Mouse (Mus musculus) MEL (cell line): ENCODE data around the gene H2-DMb1. TPM values are rescaled to one million over a fixed set of nuclear protein-coding genes. Genes with fewer than 3 reads are reported as not detected.

ENCODE experiments used
- DNase-seq: peaks from one replicate; pipeline ENCODE4 v3.0.0; 2011; ENCODE audit warnings: low read depth, low spot score
- H3K27ac ChIP-seq: 2 replicates; pipeline ENCODE4 v1.5.1; 2012; ENCODE audit warnings: low read depth, mild to moderate bottlenecking, control low read depth, low read length, moderate library complexity; ENCODE audit not compliant: control insufficient read depth
- H3K27me3 ChIP-seq, 2 experiments: fragments of 150-350 bp in 1 of 2; sonication (generic) in 1 of 2; 2 replicates each; pipeline ENCODE4 v1.6.1; 2012; ENCODE audit warnings: low read length in 2 of 2, mild to moderate bottlenecking in 2 of 2, improper control_type of control experiment in 1 of 2, moderate library complexity in 1 of 2; ENCODE audit not compliant: insufficient read depth in 2 of 2, control insufficient read depth in 1 of 2
- H3K36me3 ChIP-seq, 2 experiments: 2 replicates each; pipeline ENCODE4 v1.6.1; 2012 to 2014; ENCODE audit warnings: low read length in 2 of 2, improper control_type of control experiment in 1 of 2, inconsistent platforms in 1 of 2, mild to moderate bottlenecking in 1 of 2; ENCODE audit not compliant: insufficient read depth in 2 of 2, control insufficient read depth in 1 of 2
- H3K4me1 ChIP-seq, 2 experiments: fragments of 150-350 bp in 1 of 2; sonication (generic) in 1 of 2; 2 replicates each; pipeline ENCODE4 v1.6.1; 2012; ENCODE audit warnings: low read length in 2 of 2, improper control_type of control experiment in 1 of 2, mild to moderate bottlenecking in 1 of 2; ENCODE audit not compliant: insufficient read depth in 2 of 2, control insufficient read depth in 1 of 2
- H3K4me3 ChIP-seq, 2 experiments: fragments of 150-350 bp in 1 of 2; sonication (generic) in 1 of 2; 2 replicates each; pipeline ENCODE4 v1.5.1; 2012; ENCODE audit warnings: low read depth in 2 of 2, low read length in 2 of 2, mild to moderate bottlenecking in 2 of 2, moderate library complexity in 2 of 2, control low read depth in 1 of 2, improper control_type of control experiment in 1 of 2; ENCODE audit not compliant: control insufficient read depth in 1 of 2, insufficient read depth in 1 of 2
- H3K79me2 ChIP-seq: 2 replicates; pipeline ENCODE4 v1.6.1; 2012; ENCODE audit warnings: mild to moderate bottlenecking, low read length, moderate library complexity; ENCODE audit not compliant: control insufficient read depth, poor library complexity, insufficient read depth
- H3K9ac ChIP-seq: 2 replicates; pipeline ENCODE4 v1.6.1; 2012; ENCODE audit warnings: low read depth, mild to moderate bottlenecking, control low read depth, low read length, moderate library complexity; ENCODE audit not compliant: control insufficient read depth, poor library complexity, severe bottlenecking
- H3K9me3 ChIP-seq: fragments of 150-350 bp; sonication (generic); replicated peaks from 2 replicates; pipeline ENCODE4 v1.6.1; 2012; ENCODE audit warnings: mild to moderate bottlenecking, low read length, improper control_type of control experiment, moderate library complexity; ENCODE audit not compliant: insufficient read depth
- CHD2 ChIP-seq: IDR thresholded peaks from 2 replicates; pipeline ENCODE4 v1.6.1; 2011; ENCODE audit warnings: low read length, improper control_type of control experiment
- CTCF ChIP-seq, 3 experiments: IDR thresholded peaks in 2 of 3; conservative IDR thresholded peaks in 1 of 3; 2 replicates each; pipeline ENCODE4 v1.5.1; 2011 to 2012; ENCODE audit warnings: low read length in 3 of 3, low read depth in 2 of 3, mild to moderate bottlenecking in 2 of 3, improper control_type of control experiment in 1 of 3, inconsistent platforms in 1 of 3, mixed read lengths in 1 of 3, moderate library complexity in 1 of 3; ENCODE audit not compliant: control insufficient read depth in 1 of 3, insufficient read depth in 1 of 3, poor library complexity in 1 of 3, severe bottlenecking in 1 of 3
- E2F4 ChIP-seq: IDR thresholded peaks from 2 replicates; pipeline ENCODE4 v1.6.1; 2011; ENCODE audit warnings: low read depth, low read length, improper control_type of control experiment, borderline replicate concordance
- EP300 ChIP-seq, 2 experiments: IDR thresholded peaks; 2 replicates each; pipeline ENCODE4 v1.6.1; 2011; ENCODE audit warnings: improper control_type of control experiment in 2 of 2, low read length in 2 of 2, low read depth in 1 of 2, mild to moderate bottlenecking in 1 of 2
- GATA1 ChIP-seq: IDR thresholded peaks from 2 replicates; pipeline ENCODE4 v1.6.1; 2011; ENCODE audit warnings: low read depth, low read length, improper control_type of control experiment
- HCFC1 ChIP-seq: IDR thresholded peaks from 2 replicates; pipeline ENCODE4 v1.6.1; 2012; ENCODE audit warnings: low read depth, mild to moderate bottlenecking, inconsistent platforms, low read length, improper control_type of control experiment, moderate library complexity
- KAT2A ChIP-seq: conservative IDR thresholded peaks from 2 replicates; pipeline ENCODE4 v1.6.1; 2012; ENCODE audit warnings: low read depth, low read length, improper control_type of control experiment, inconsistent platforms
- MAFK ChIP-seq: IDR thresholded peaks from 2 replicates; pipeline ENCODE4 v1.6.1; 2011; ENCODE audit warnings: low read depth, mild to moderate bottlenecking, low read length, improper control_type of control experiment, borderline replicate concordance
- MAX ChIP-seq: IDR thresholded peaks from 2 replicates; pipeline ENCODE4 v1.6.1; 2011; ENCODE audit warnings: low read length, improper control_type of control experiment
- MAZ ChIP-seq: IDR thresholded peaks from 2 replicates; pipeline ENCODE4 v1.6.1; 2012; ENCODE audit warnings: low read depth, mild to moderate bottlenecking, inconsistent platforms, low read length, improper control_type of control experiment
- MEF2A ChIP-seq: IDR thresholded peaks from 2 replicates; pipeline ENCODE4 v1.6.1; 2014; ENCODE audit warnings: low read depth, mild to moderate bottlenecking, inconsistent platforms, low read length, improper control_type of control experiment; ENCODE audit not compliant: poor library complexity, insufficient replicate concordance, severe bottlenecking; ENCODE audit errors: extremely low read depth
- MXI1 ChIP-seq: IDR thresholded peaks from 2 replicates; pipeline ENCODE4 v1.6.1; 2011; ENCODE audit warnings: mild to moderate bottlenecking, low read depth, low read length, improper control_type of control experiment
- MYB ChIP-seq: IDR thresholded peaks from 2 replicates; pipeline ENCODE4 v1.6.1; 2011; ENCODE audit warnings: mild to moderate bottlenecking, low read depth, low read length, improper control_type of control experiment
- POLR2AphosphoS2 ChIP-seq: IDR thresholded peaks from 2 replicates; pipeline ENCODE4 v1.6.1; 2011; ENCODE audit warnings: low read length, improper control_type of control experiment
- RAD21 ChIP-seq: IDR thresholded peaks from 2 replicates; pipeline ENCODE4 v1.6.1; 2011; ENCODE audit warnings: mild to moderate bottlenecking, low read depth, low read length, improper control_type of control experiment
- SMC3 ChIP-seq: IDR thresholded peaks from 2 replicates; pipeline ENCODE4 v1.6.1; 2011; ENCODE audit warnings: low read depth, low read length, improper control_type of control experiment
- TAL1 ChIP-seq: IDR thresholded peaks from 2 replicates; pipeline ENCODE4 v1.6.1; 2012; ENCODE audit warnings: mild to moderate bottlenecking, inconsistent platforms, low read length, moderate library complexity, mixed read lengths
- TCF12 ChIP-seq: IDR thresholded peaks from 2 replicates; pipeline ENCODE4 v1.6.1; 2014; ENCODE audit warnings: low read depth, mild to moderate bottlenecking, inconsistent platforms, low read length, improper control_type of control experiment, moderate library complexity
- UBTF ChIP-seq: IDR thresholded peaks from 2 replicates; pipeline ENCODE4 v1.6.1; 2012; ENCODE audit warnings: low read depth, mild to moderate bottlenecking, inconsistent platforms, low read length, improper control_type of control experiment, moderate library complexity, borderline replicate concordance; ENCODE audit not compliant: insufficient read depth
- USF2 ChIP-seq, 2 experiments: IDR thresholded peaks; 2 replicates each; pipeline ENCODE4 v1.6.1; 2011 to 2012; ENCODE audit warnings: improper control_type of control experiment in 2 of 2, low read length in 2 of 2, borderline replicate concordance in 1 of 2, inconsistent platforms in 1 of 2, low read depth in 1 of 2, mild to moderate bottlenecking in 1 of 2; ENCODE audit not compliant: insufficient read depth in 1 of 2
- ZC3H11A ChIP-seq: IDR thresholded peaks from 2 replicates; pipeline ENCODE4 v1.6.1; 2012; ENCODE audit warnings: low read depth, mild to moderate bottlenecking, inconsistent platforms, low read length, improper control_type of control experiment
- ZKSCAN1 ChIP-seq: IDR thresholded peaks from 2 replicates; pipeline ENCODE4 v1.6.1; 2012; ENCODE audit warnings: low read depth, mild to moderate bottlenecking, inconsistent platforms, low read length, improper control_type of control experiment, moderate library complexity
- ZMIZ1 ChIP-seq: IDR thresholded peaks from 2 replicates; pipeline ENCODE4 v1.6.1; 2012; ENCODE audit warnings: low read depth, mild to moderate bottlenecking, inconsistent platforms, low read length, improper control_type of control experiment, moderate library complexity
- ZNF384 ChIP-seq: IDR thresholded peaks from 2 replicates; pipeline ENCODE4 v1.6.1; 2012; ENCODE audit warnings: low read depth, mild to moderate bottlenecking, inconsistent platforms, low read length, improper control_type of control experiment
- polyA plus RNA-seq, 2 experiments: library from polyadenylated mRNA; stranded (reverse) in 1 of 2; unstranded in 1 of 2; fragments of >175 nt in 1 of 2; fragments of >200 nt in 1 of 2; gene quantifications; 2 replicates each; pipeline versions ENCODE4 v1.2.1 to v1.2.4; 2012; ENCODE audit warnings: low replicate concordance in 2 of 2, low read depth in 1 of 2; ENCODE audit not compliant: insufficient read length in 2 of 2, insufficient read depth in 1 of 2, missing spikeins in 1 of 2
- total RNA-seq: library from RNA; depleted of rRNA; stranded (reverse); fragments of 300-350 nt; gene quantifications from 2 replicates; pipeline ENCODE4 v1.2.3, GENCODE M21; 2012

The H2-DMb1 gene
- total and polyA plus RNA-seq, 3 experiments: 0.67 TPM; not detected in 2

- TF ChIP-seq MAFK (no peak), EP300 (IDR thresholded peaks at IDR 0.05; ENCODE audit: low read depth in 1 of 2, low read length in 2 of 2) (no peak)
These were observed 15.3 kb upstream of the H2-DMb1 start (continued) for GRCm38 (mm10) chr17:34137601-34138000.

GRCm38 (mm10) chr17:34138655-34139054 is 14.2 kb upstream of the H2-DMb1 start:
- no peaks in the 10 kb centered on the region for H3K79me2 ChIP-seq
- peaks cover 19 to 38% of the 10 kb centered on the region in 2 experiments for H3K4me1 ChIP-seq
- no peaks in the 10 kb centered on the region for H3K9me3 ChIP-seq
- DNase-seq: no peak
- no peak overlapping the region for H3K4me3 ChIP-seq
- TF ChIP-seq POLR2AphosphoS2 (no peak), GATA1 (no peak), CTCF (IDR thresholded peaks at IDR 0.05 in 2 of 3, conservative IDR thresholded peaks at IDR 0.05 in 1 of 3; ENCODE audit: control insufficient read depth in 1 of 3, insufficient read depth in 1 of 3, low read depth in 2 of 3, low read length in 3 of 3, poor library complexity in 1 of 3, severe bottlenecking in 1 of 3) (no peak), MXI1 (no peak), TCF12 (no peak), ZC3H11A (no peak), USF2 (IDR thresholded peaks at IDR 0.05; ENCODE audit: borderline replicate concordance in 1 of 2, insufficient read depth in 1 of 2, low read depth in 1 of 2, low read length in 2 of 2) (no peak), E2F4 (no peak), SMC3 (no peak)
- no peak overlapping the region for H3K9ac ChIP-seq
- no peaks in the 10 kb centered on the region for H3K27me3 ChIP-seq
- no peak overlapping the region for H3K27ac ChIP-seq
- peaks cover 0 to 22% of the 10 kb centered on the region in 2 experiments; a peak in 2 of 4 replicates for H3K36me3 ChIP-seq

- Histone ChIP-seq H3K4me1 (peaks cover 19 to 44% of the 10 kb centered on the region in 2 experiments), H3K36me3 (peaks cover 0 to 24% of the 10 kb centered on the region in 2 experiments; a peak in 2 of 4 replicates), H3K27ac (no peak overlapping the region), H3K4me3 (no peak overlapping the region), H3K9me3 (no peaks in the 10 kb centered on the region), H3K9ac (no peak overlapping the region), H3K79me2 (no peaks in the 10 kb centered on the region), H3K27me3 (no peaks in the 10 kb centered on the region)
- no peak for DNase-seq
- no peak for TF ChIP-seq MAX
- TF ChIP-seq ZKSCAN1: no peak
- TF ChIP-seq MEF2A: no peak
- TF ChIP-seq TCF12: no peak
- no peak for TF ChIP-seq POLR2AphosphoS2
- no peak for TF ChIP-seq MXI1
- TF ChIP-seq HCFC1: no peak
- no peak for TF ChIP-seq EP300 (IDR thresholded peaks at IDR 0.05; ENCODE audit: low read depth in 1 of 2, low read length in 2 of 2)
- no peak for TF ChIP-seq CHD2
- TF ChIP-seq ZMIZ1: no peak
- no peak for TF ChIP-seq RAD21
- TF ChIP-seq KAT2A: no peak
- TF ChIP-seq MAZ: no peak
- no peak for TF ChIP-seq TAL1
- no peak for TF ChIP-seq GATA1
- no peak for TF ChIP-seq UBTF
- no peak for TF ChIP-seq MAFK
- TF ChIP-seq MYB: no peak
- TF ChIP-seq ZNF384: no peak
These were observed 13.5 kb upstream of the H2-DMb1 start for GRCm38 (mm10) chr17:34139416-34139815.
